Comparison of ENCODE assay signal across 8 mouse cellular contexts in the genomic region with DNA sequence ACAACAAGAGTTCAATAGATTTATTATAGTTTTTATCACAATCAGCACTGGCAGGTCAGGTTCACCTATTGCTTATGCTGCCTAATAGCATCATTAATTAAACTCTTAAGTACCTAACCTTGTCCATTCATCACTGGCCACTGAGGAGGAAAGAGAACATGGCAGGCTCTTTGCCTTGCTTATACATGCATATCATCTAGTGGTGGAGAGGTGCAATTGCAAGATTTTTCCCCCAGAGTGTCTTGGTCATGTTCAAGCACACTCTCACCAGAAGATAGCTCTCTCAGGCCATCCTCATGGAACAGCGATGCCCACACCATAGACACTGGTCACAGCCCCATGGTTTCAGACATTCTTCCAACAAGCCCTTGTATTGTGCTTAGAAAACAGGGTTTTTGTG.
A peak's percentile ranks its signal among the peaks of the same experiment; 100 is the strongest.
DNase-seq lines count a peak whose midpoint lies in the region; ATAC-seq lines count a peak whose summit lies in the region.

No protein-coding gene starts in this region.

- no peaks in the 10 kb centered on the region for H3K36me3 ChIP-seq in hindbrain, embryonic 11.5 days (ENCODE audit: control insufficient read depth, insufficient read depth, low read length)
- H3K36me3 ChIP-seq in hindbrain, embryonic 13.5 days = no peaks in the 10 kb centered on the region
- H3K36me3 ChIP-seq in embryonic facial prominence, embryonic 11.5 days (replicated peaks; ENCODE audit: control insufficient read depth, insufficient read depth, low read depth, low read length) = no peaks in the 10 kb centered on the region
- H3K36me3 ChIP-seq in splenic B cell, adult 2 months (ENCODE audit: control insufficient read depth, insufficient read depth, low read length, poor library complexity, severe bottlenecking) = no peaks in the 10 kb centered on the region

- H3K4me2 ChIP-seq in hindbrain, embryonic 11.5 days (replicated peaks; ENCODE audit: low read depth, low read length) = no peak overlapping the region
- H3K4me2 ChIP-seq in hindbrain, embryonic 13.5 days = no peak overlapping the region
- H3K4me2 ChIP-seq in embryonic facial prominence, embryonic 11.5 days (ENCODE audit: low read depth, low read length) = no peak overlapping the region

- H3K9me3 ChIP-seq in hindbrain, embryonic 11.5 days (ENCODE audit: control insufficient read depth, low read length) = no peaks in the 10 kb centered on the region
- H3K9me3 ChIP-seq in hindbrain, embryonic 13.5 days = no peaks in the 10 kb centered on the region
- H3K9me3 ChIP-seq in embryonic facial prominence, embryonic 11.5 days (replicated peaks; ENCODE audit: control insufficient read depth, low read length) = no peaks in the 10 kb centered on the region

- no peak overlapping the region for H3K9ac ChIP-seq in hindbrain, embryonic 11.5 days (ENCODE audit: low read depth, low read length)
- no peak overlapping the region for H3K9ac ChIP-seq in hindbrain, embryonic 13.5 days
- no peak overlapping the region for H3K9ac ChIP-seq in embryonic facial prominence, embryonic 11.5 days (replicated peaks; ENCODE audit: low read length)

- no peaks in the 10 kb centered on the region for H3K27me3 ChIP-seq in hindbrain, embryonic 11.5 days (ENCODE audit: control insufficient read depth, insufficient read depth, low read length)
- no peaks in the 10 kb centered on the region for H3K27me3 ChIP-seq in hindbrain, embryonic 13.5 days
- H3K27me3 ChIP-seq in embryonic facial prominence, embryonic 11.5 days (ENCODE audit: control insufficient read depth, insufficient read depth, low read length) = no peaks in the 10 kb centered on the region
- H3K27me3 ChIP-seq in splenic B cell, adult 2 months (ENCODE audit: control insufficient read depth, insufficient read depth, low read length, poor library complexity, severe bottlenecking) = no peaks in the 10 kb centered on the region; the same call in 1 of the 2 replicates

- peak; percentile 27 for DNase-seq in hindbrain, embryonic 11.5 days (ENCODE audit: low spot score)
- peak; percentile 24 for DNase-seq in right cerebral cortex, adult 18-20 months
- no peak for DNase-seq in right cerebral cortex, postnatal 14 days
- peak; percentile 48 for DNase-seq in embryonic facial prominence, embryonic 11.5 days (ENCODE audit: low spot score)
- peak; percentile 0 for DNase-seq in splenic B cell, adult 2 months (ENCODE audit: low read depth, low spot score)
- no peak for DNase-seq in urinary bladder, adult 18-20 months (ENCODE audit: low spot score in 2 of 2)
- DNase-seq in adrenal gland, adult 18-20 months (ENCODE audit: low spot score in 2 of 2) = no peak

- H3K4me3 ChIP-seq in hindbrain, embryonic 11.5 days (ENCODE audit: low read depth, low read length) = no peak overlapping the region
- H3K4me3 ChIP-seq in hindbrain, embryonic 13.5 days = no peak overlapping the region
- no peak overlapping the region for H3K4me3 ChIP-seq in embryonic facial prominence, embryonic 11.5 days (ENCODE audit: low read depth, low read length)

- no peak for ATAC-seq in hindbrain, embryonic 11.5 days (ENCODE audit: low FRiP score)
- ATAC-seq in hindbrain, embryonic 13.5 days (ENCODE audit: low FRiP score) = no peak
- no peak; the same call in 1 of the 2 replicates for ATAC-seq in embryonic facial prominence, embryonic 11.5 days (replicated peaks; ENCODE audit: insufficient number of reproducible peaks, low FRiP score, low TSS enrichment, low read depth)

- no peak overlapping the region for H3K27ac ChIP-seq in hindbrain, embryonic 11.5 days (ENCODE audit: low read depth, low read length)
- H3K27ac ChIP-seq in hindbrain, embryonic 13.5 days = no peak overlapping the region
- H3K27ac ChIP-seq in embryonic facial prominence, embryonic 11.5 days (replicated peaks; ENCODE audit: low read depth, low read length) = no peak overlapping the region

- H3K4me1 ChIP-seq in hindbrain, embryonic 11.5 days (replicated peaks; ENCODE audit: control insufficient read depth, insufficient read depth, low read length) = no peaks in the 10 kb centered on the region; the same call in 1 of the 2 replicates
- H3K4me1 ChIP-seq in hindbrain, embryonic 13.5 days (replicated peaks) = peaks cover 7% of the 10 kb centered on the region
- no peaks in the 10 kb centered on the region for H3K4me1 ChIP-seq in embryonic facial prominence, embryonic 11.5 days (ENCODE audit: control insufficient read depth, insufficient read depth, low read length)

- 87% methylated on average over 1 of the region's 1 CpGs for WGBS in hindbrain, embryonic 11.5 days
- 74% methylated on average over 1 of the region's 1 CpGs for WGBS in hindbrain, embryonic 13.5 days
- WGBS in embryonic facial prominence, embryonic 11.5 days = 62% methylated on average over 1 of the region's 1 CpGs

Comparison
In these comparisons a context has a peak if more than half of its experiments do, and no peak if none do; other contexts are left out.
1. DNase-seq: peak in hindbrain, embryonic 11.5 days (single experiment), right cerebral cortex, adult 18-20 months (single experiment), embryonic facial prominence, embryonic 11.5 days (single experiment) and splenic B cell, adult 2 months (single experiment); none in right cerebral cortex, postnatal 14 days (single experiment), urinary bladder, adult 18-20 months (0 of 2) and adrenal gland, adult 18-20 months (0 of 2).